Mouse (Mus musculus) left cerebral cortex, postnatal 25 days (tissue): ENCODE data around the gene Mtif3. TPM values are rescaled to one million over a fixed set of nuclear protein-coding genes. Genes with fewer than 3 reads are reported as not detected.

ENCODE experiments used
- DNase-seq, 2 experiments: peaks; one replicate each; pipeline ENCODE4 v3.0.0; 2022; ENCODE audit warnings: low spot score in 2 of 2, mixed read lengths in 1 of 2
- intact Hi-C: fragments of 180-260 bp; cut with DNase I; formaldehyde crosslinking; loops from one replicate; pipeline ENCODE4 v1.15.1; 2025
- total RNA-seq, 2 experiments: library from RNA; stranded (reverse); gene quantifications; 2 replicates each; pipeline ENCODE4 v1.2.3; 2021

Gene Mtif3
- 10 to 100 TPM; 20.6 to 20.8 TPM for total RNA-seq

GRCm38 (mm10) chr5:146963118-146963936 lies at the start of gene Mtif3:
Gene Mtif3, minus strand, starts transcription at chr5:146963800.
- DNase-seq = peak; percentile 85 to 89
- intact Hi-C loops = loop anchor here (2.0 to 5.0 kb wide), 2 partner anchors 15 to 114 kb away; partner anchors contain the start of genes Gtf3a, Lnx2 and Polr1d

- intact Hi-C loops = no loop called here
Observed at GRCm38 (mm10) chr5:147011333-147011732, 47.7 kb upstream of the Mtif3 start.

DNA sequence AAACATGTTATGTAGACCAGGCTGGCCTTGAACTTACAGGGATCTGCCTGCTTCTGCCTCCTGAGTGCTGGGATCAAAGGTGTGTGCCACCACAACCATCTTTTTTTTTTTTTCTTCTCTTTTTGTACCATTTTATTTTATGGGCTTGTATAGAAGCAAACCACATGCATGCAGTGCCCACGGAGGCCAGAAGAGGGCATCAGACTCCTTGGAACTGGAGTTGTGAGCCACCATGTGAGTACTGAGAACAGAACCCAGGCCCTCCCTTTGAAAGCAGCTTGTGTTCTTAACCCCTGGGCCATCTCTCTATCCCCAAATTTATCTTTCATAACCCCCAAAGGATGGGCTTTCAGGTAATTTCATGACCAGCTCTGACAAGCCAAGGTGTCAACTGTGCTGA lies 39.7 kb upstream of the Mtif3 start:
- intact Hi-C loops = no loop called here
- DNase-seq = no peak

More at GRCm38 (mm10) chr5:147011333-147011732, 47.7 kb upstream of the Mtif3 start:
- DNase-seq = no peak

- intact Hi-C loops = no loop called here
- DNase-seq = no peak
Observed at GRCm38 (mm10) chr5:147001312-147001711, 37.7 kb upstream of the Mtif3 start.

DNA sequence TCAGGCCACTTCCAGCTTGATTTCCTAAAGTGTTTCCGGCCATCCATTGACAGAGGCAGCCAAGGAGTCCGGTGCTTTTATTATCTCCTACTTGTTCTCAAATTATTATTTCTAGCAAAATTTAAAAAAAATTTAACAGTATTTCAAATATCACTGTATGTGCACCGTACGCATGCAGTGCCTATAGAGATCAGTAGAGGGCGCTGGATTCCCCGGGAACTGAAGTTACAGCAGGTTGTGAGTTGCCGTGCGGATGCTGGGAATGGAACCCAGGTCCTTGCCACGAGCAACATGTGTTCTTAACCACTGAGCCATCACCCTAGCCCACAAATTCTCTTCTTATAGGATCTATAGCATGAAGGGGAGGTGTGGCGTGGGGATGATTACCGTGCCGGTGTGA lies 35.2 kb upstream of the Mtif3 start:
- intact Hi-C loops = no loop called here
- DNase-seq = no peak

- no peak for DNase-seq
- intact Hi-C loops = no loop called here
Observed at GRCm38 (mm10) chr5:146996812-146997211, 33.2 kb upstream of the Mtif3 start.

GRCm38 (mm10) chr5:146994973-146995372 lies 31.4 kb upstream of the Mtif3 start:
- intact Hi-C loops = no loop called here

DNA sequence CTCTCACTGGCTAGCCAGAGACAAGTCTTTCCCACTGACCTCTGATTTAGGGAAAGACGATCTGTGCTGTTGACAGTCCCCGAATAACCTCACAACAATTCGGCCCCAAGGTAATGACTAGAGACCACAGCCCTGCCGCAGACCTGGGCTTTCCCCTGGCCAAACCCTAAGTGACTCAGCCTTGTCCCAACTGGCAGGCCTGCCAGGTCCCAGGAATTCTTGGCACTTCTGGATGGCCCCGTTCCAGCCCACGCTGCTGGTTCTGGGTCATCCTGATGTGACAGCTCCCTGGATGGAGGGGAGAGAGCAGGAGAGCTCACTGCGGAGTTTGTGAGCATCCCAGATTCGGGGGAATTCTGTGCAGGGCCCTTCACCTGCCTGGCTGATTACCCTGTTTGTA lies 29.9 kb upstream of the Mtif3 start:
- intact Hi-C loops = no loop called here
- DNase-seq = peak in 1 of 2 experiments; percentile 21

More at GRCm38 (mm10) chr5:146994973-146995372, 31.4 kb upstream of the Mtif3 start:
- DNase-seq = no peak

DNA sequence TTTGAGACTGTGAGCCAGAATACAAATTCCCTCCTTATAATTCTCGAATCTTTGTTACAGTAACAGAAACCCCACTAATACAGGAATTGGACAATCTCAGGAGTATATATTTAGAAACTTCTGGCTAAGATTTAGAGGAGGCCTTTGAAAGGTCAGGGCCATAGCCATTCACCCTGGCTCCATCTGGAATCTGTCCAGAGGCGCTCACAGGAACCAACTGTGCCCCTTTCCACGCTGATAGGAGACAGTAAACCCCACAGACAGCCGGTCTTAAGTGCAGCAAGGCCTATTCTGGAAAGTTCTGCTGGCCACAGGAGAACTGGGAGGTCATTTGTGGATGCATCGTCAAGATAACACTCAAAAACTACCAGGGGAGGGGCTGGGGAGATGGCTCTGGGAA lies 25.5 kb upstream of the Mtif3 start:
- DNase-seq = no peak
- intact Hi-C loops = no loop called here

- DNase-seq = peak in 1 of 2 experiments; percentile 15
- intact Hi-C loops = no loop called here
Observed at GRCm38 (mm10) chr5:146987588-146987987, 24.0 kb upstream of the Mtif3 start.

- no peak for DNase-seq
- intact Hi-C loops = no loop called here
Observed at GRCm38 (mm10) chr5:146985725-146986433, 22.3 kb upstream of the Mtif3 start.

DNA sequence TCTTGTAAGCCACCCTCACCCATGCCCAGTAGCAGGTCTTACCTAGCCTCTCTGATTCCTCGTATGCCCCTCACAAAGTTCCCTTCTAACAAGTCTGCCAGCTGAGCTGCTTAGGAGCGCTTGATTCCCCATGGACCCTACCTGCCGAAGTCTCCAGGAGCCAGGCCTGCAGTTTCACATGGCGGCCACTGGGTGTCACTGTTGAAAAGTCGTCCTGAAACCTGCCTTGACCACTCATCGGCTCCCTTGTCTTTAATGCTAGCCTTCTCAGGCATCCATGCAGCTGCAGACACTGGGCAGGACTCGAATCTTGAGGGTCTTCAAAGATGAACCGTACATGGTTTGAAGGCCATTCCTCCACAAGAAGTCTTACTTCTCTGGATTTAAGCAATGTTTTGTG lies 19.6 kb upstream of the Mtif3 start:
- DNase-seq = peak; percentile 39 to 50
- intact Hi-C loops = loop anchor here (1.0 to 5.0 kb wide), 3 partner anchors 59 to 244 kb away; partner anchors contain the start of genes Lnx2 and Polr1d

- no peak for DNase-seq
- intact Hi-C loops = loop anchor here (5.0 kb wide), 2 partner anchors 61 to 96 kb away; partner anchors contain the start of genes Lnx2 and Polr1d
Observed at GRCm38 (mm10) chr5:146981376-146981775, 17.8 kb upstream of the Mtif3 start.

DNA sequence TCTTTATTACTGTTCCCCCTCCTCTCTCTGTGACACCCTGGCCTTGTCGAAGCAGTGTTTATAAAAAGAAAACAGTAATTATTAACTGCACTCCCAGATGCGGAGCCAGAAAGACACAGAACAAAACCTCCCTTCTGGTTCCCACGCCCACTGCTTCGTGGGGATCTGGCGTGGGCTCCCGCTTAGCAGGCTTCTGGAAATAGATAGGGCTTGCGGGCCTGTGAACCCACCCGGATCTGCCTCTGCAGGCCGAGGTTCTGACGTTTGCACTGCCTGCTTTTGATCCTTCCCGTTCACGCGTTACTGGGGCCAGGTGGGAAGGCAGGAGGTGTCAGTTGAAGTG lies 11.2 kb upstream of the Mtif3 start:
- DNase-seq = no peak
- intact Hi-C loops = no loop called here

DNA sequence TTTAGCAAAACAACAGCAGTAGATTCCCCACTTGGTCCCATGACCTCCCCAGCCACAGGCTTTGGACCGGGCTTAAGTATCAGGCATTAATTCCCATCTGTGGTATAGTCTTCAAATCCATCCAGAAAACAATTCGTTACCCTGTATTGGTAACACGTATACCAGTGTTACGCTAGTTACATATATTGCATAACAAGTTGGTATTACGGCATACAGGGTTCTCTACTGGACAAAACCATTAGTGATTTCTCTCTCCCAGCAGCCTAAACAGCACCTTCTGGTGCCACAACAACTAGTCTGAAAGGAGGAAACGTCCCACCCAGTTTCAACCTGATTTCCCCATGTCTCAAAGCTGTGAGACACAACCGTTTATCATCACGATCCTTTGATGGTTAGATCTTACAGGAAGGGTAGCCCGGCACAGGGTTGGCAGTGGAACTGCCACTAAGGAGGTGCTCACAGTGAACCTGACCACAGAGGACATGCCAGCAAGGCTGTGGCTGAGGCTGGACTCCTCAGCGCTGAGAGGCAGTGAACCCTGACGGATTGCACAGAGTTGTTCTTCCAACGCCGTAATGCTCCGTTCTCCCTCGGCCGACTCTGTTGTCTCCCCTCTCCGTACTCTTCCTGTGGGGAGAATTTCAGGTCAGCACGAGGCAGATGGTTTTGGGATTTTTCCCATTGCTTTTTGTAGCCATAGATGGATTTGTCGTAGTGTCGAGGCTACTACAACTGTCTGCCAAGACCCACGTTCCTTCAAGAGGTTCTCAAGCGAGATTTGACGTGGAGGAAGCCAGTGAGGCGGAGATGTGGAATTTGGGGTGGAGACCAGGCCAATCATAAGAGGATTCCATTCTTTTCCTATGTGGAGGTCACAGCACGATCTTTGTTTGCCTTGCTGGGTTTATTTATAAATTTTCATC lies 10.5 kb upstream of the Mtif3 start:
- DNase-seq = no peak
- intact Hi-C loops = no loop called here

- intact Hi-C loops = no loop called here
- DNase-seq = no peak
Observed at GRCm38 (mm10) chr5:146973353-146973752, 9.8 kb upstream of the Mtif3 start.

GRCm38 (mm10) chr5:146971776-146972561 lies 8.4 kb upstream of the Mtif3 start:
- intact Hi-C loops = no loop called here

DNA sequence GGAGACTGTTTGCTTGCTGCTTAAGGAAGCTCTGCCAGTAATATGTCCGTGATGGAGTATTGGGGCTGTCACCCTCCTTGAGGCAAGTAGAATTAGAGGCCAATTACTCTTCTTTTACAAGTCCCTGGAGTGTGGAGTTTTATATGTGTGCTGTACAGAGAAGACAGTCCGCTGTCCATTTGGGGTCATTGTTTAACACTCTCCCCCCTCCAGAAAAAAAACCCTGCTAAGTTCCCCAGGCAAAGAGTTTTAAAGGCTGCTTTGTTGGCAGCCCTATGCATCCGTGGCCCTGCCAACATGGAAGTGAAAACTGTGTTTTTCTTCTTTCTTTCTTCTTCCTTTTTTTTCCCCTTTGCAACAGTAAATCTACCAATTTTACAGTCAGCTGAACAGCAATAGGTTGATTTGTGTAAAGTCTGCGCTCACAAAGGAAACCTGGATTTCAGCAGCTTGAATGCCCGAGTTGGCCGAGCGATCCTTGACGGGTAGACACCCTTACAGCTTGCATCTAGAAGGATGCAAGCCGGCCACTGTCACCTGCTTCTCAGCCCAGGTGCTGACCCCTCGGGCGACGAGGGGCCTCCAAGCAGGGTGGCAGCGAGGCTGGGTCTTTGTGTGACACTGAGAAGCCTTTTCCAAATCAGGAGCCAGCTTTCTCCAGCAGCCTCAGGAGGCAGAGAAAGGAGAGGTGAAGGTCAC lies 5.2 kb upstream of the Mtif3 start:
- intact Hi-C loops = no loop called here

More at GRCm38 (mm10) chr5:146971776-146972561, 8.4 kb upstream of the Mtif3 start:
- no peak for DNase-seq

More for the DNA sequence above, 5.2 kb upstream of the Mtif3 start:
- DNase-seq = no peak
